Mouse (Mus musculus): Measurements from ENCODE around the gene Id1.

The Id1 gene

DNA sequence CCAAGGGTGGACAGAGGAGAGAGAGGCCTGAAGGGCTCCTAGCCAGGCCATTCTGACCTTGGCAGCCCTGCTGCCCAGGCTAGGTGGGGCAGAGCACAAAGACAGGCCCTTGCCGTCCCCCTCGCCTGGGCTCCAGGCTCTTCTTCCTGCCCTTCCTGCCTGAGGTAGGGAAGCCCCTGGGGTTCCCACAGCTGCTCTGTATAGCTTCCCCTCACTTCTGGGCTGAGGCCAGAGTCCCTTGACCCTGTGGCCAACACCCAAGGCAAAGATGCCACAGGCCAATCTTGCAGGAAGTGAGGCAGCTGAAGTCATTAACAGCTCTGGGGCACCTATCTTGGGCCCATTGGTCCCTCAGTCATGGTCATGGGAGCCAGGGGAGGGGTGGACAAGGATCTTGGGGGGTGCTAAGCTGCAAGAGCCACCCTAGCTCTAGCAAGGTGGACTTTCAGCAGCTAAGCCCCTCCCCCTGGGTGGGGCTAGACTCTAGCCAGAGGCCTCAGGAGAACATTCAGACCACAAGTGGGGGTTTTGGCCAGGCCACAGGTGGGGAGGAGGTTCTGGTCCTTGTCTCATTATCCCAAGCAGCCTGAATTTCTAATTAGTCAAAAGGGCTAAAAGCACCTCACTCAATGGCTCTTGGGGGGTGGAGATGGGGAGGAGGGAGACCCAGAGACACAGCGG is 45.1 kb downstream of the Id1 start:
- in situ Hi-C loops (cut with MboI, MseI): no loop called here

DNA sequence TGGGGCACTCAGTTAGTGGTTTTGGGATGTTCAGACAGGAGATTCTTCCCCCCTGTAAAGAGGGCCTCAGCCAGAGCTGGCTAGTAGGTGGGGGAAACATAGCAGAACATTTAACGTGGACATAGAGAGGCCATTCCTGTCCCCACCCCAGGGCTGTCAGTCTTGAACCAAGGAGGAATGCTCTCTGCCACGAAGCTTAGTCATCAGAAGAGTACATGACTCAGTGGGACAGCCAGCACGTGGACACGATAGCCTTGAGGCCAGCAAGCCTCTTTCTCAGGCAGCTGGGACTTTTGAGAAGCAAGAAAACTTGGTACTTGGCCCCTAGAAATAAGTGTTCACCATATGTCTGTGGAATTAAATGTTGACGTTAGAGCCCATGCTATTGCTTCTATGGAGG is 46.6 kb downstream of the Id1 start:
- in situ Hi-C loops (cut with MboI, MseI): no loop called here

DNA sequence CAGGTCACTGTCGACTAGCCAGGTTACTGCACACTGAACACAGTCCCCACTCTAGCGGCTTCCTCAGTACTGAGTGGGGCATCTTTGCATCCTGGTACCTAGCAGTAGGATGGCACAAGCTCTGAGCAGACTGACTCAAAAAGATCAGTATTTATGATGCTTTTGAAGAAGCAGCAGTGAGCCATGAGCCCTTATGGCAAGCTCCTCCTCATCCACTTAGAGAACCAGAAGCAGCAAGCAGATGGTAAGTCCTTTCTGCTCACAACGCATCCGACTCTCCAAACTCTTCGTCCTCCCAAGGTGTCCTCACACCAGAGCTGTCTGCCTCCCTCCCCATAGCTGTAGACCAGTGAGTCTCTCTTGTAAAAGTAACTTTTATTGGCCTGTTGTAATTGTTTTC is 47.2 kb downstream of the Id1 start:
- in situ Hi-C loops (cut with MboI, MseI): no loop called here

DNA sequence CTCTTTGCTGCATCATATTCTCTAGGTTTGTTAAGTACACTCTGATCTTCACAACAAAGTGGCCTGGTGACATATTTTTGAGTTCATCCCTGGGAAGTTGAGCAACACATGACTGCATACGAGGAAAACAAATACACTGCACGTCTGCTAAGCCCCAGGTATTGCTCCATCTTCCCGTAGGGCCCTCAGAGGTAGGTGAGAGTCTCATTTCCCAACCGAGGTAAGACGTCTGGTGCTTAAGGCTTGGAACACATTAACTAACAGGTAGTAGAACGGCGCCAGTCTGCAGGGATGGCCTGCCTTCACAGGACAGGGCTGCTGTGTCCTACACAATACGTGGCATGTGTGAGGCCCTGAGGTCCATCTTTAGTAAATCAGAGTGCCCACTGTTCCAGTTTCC is 48.6 kb downstream of the Id1 start:
- in situ Hi-C loops (cut with MboI, MseI): no loop called here

DNA sequence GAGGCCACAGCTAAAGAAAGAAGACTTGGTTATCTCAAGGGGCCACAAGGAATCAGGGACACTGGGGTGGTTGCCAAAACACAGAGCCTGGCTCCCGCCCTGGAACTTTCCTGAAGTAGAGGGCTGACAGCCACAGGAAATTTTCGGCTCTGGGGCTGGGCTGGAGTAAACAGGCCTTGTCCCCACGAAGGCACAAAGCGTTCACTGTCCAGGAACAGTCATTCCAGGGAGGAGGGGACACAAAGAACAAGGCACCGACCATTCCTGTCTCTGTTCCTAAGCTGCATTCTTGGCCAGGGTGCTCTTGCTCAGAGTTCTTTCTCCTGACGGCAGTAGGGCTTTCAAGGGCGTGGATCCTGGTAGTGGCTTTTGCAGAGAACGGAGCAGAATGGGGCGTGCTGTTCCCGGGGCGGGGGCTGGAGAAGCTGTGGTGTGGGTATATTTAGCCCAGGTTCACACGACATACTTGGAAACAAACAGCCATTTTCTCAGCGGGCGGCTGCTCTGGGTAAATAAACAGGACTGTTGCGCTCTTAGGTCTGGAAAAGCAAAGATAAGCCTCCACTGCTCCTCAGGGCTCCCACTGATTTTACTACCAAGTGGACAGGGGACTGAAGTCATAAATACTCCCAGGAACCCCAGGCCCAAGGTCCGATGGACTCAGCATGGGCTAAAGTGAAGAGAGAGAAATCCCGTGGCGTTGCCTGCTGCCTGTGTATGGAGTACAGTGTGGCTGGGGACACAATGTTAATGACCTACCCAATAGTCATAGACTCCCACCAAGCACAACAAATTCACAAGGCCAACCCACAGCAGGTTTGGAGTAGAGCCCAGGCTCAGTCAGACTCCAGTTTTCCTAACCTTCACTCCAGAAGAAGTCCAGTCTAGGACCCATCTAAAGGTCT is 49.6 kb downstream of the Id1 start:
- in situ Hi-C loops (cut with MboI, MseI): no loop called here

Data from T-helper 2 cell (primary cell).